Mouse (Mus musculus): ENCODE results near the gene Tpm1. TPM values are rescaled to one million over a fixed set of nuclear protein-coding genes. Genes with fewer than 3 reads are reported as not detected.

Tpm1 gene
- polyA plus RNA-seq, 1 experiment: 104 TPM

- Histone ChIP-seq H3K4me3 (ENCODE audit: insufficient read depth, low read length) (no peak overlapping the region), H3K4me1 (ENCODE audit: control insufficient read depth, insufficient read depth, low read length) (peaks cover 30% of the 10 kb centered on the region), H3K27ac (ENCODE audit: insufficient read depth, low read depth, low read length) (peak overlapping the region; percentile 57; the same call in 1 of the 2 replicates)
- TF ChIP-seq CTCF (IDR thresholded peaks at IDR 0.05; ENCODE audit: low read depth, low read length) (no peak), POLR2A (IDR thresholded peaks at IDR 0.05; ENCODE audit: borderline replicate concordance, low read depth, low read length) (no peak)
These were observed 70.7 kb downstream of the Tpm1 start for GRCm38 (mm10) chr9:66978468-66978867.

GRCm38 (mm10) chr9:66977982-66978381 lies 71.2 kb downstream of the Tpm1 start:
- TF ChIP-seq CTCF (IDR thresholded peaks at IDR 0.05; ENCODE audit: low read depth, low read length): no peak
- TF ChIP-seq POLR2A (IDR thresholded peaks at IDR 0.05; ENCODE audit: borderline replicate concordance, low read depth, low read length): no peak
- H3K4me3 ChIP-seq (ENCODE audit: insufficient read depth, low read length): no peak overlapping the region
- peaks cover 30% of the 10 kb centered on the region for H3K4me1 ChIP-seq (ENCODE audit: control insufficient read depth, insufficient read depth, low read length)
- peak overlapping the region; percentile 51; the same call in 1 of the 2 replicates for H3K27ac ChIP-seq (ENCODE audit: insufficient read depth, low read depth, low read length)

- Histone ChIP-seq H3K27ac (ENCODE audit: insufficient read depth, low read depth, low read length) (no peak overlapping the region), H3K4me3 (ENCODE audit: insufficient read depth, low read length) (no peak overlapping the region), H3K4me1 (ENCODE audit: control insufficient read depth, insufficient read depth, low read length) (peaks cover 30% of the 10 kb centered on the region)
- TF ChIP-seq CTCF (IDR thresholded peaks at IDR 0.05; ENCODE audit: low read depth, low read length) (no peak), POLR2A (IDR thresholded peaks at IDR 0.05; ENCODE audit: borderline replicate concordance, low read depth, low read length) (no peak)
These were observed 72.1 kb downstream of the Tpm1 start for GRCm38 (mm10) chr9:66977121-66977520.

GRCm38 (mm10) chr9:66975239-66975645 lies 74.0 kb downstream of the Tpm1 start, which contains the start of gene Lactb:
Lactb (minus strand) TSS chr9:66975484.
- no peak for TF ChIP-seq CTCF (IDR thresholded peaks at IDR 0.05; ENCODE audit: low read depth, low read length)
- TF ChIP-seq POLR2A (IDR thresholded peaks at IDR 0.05; ENCODE audit: borderline replicate concordance, low read depth, low read length): no peak
- H3K4me3 ChIP-seq (ENCODE audit: insufficient read depth, low read length): peak within 1 kb of the TSS; percentile 83
- peaks cover 27% of the 10 kb centered on the region for H3K4me1 ChIP-seq (ENCODE audit: control insufficient read depth, insufficient read depth, low read length)
- H3K27ac ChIP-seq (ENCODE audit: insufficient read depth, low read depth, low read length): peak within 1 kb of the TSS; percentile 56

- Histone ChIP-seq H3K4me1 (ENCODE audit: control insufficient read depth, insufficient read depth, low read length) (peaks cover 27% of the 10 kb centered on the region), H3K27ac (ENCODE audit: insufficient read depth, low read depth, low read length) (peak overlapping the region; percentile 56), H3K4me3 (ENCODE audit: insufficient read depth, low read length) (peak overlapping the region; percentile 83)
- TF ChIP-seq CTCF (IDR thresholded peaks at IDR 0.05; ENCODE audit: low read depth, low read length) (no peak), POLR2A (IDR thresholded peaks at IDR 0.05; ENCODE audit: borderline replicate concordance, low read depth, low read length) (no peak)
These were observed 74.4 kb downstream of the Tpm1 start for GRCm38 (mm10) chr9:66974721-66975225.

Other genes with a start within 250 kb of the Tpm1 start
- 93.9 and 111 TPM in 2 replicates for gene Aph1c, start 214.7 kb downstream of the Tpm1 start, polyA plus RNA-seq (2012; ENCODE audit: insufficient read depth, insufficient read length, missing spikeins)
- gene Rab8b, start 129.7 kb downstream of the Tpm1 start, polyA plus RNA-seq (2012; ENCODE audit: insufficient read depth, insufficient read length, missing spikeins): 160 and 169 TPM in 2 replicates
- 256 and 349 TPM in 2 replicates for gene Rps27l, start 103.3 kb downstream of the Tpm1 start, polyA plus RNA-seq (2012; ENCODE audit: insufficient read depth, insufficient read length, missing spikeins)
- 19.6 and 22.9 TPM in 2 replicates for gene Lactb, start 73.9 kb downstream of the Tpm1 start, polyA plus RNA-seq (2012; ENCODE audit: insufficient read depth, insufficient read length, missing spikeins)

Measured in bone marrow macrophage, adult 2 months (primary cell).